Mouse (Mus musculus): ENCODE results near the gene D430041D05Rik. TPM values are rescaled to one million over a fixed set of nuclear protein-coding genes. Genes with fewer than 3 reads are reported as not detected.
"Not testable (repeated sequence)": the region's sequence is repeated elsewhere in the genome, so short reads cannot be mapped to it uniquely, and the experiment has no call there.

The D430041D05Rik gene
- total RNA-seq, 2 experiments from 2014 or later: not detected

DNA sequence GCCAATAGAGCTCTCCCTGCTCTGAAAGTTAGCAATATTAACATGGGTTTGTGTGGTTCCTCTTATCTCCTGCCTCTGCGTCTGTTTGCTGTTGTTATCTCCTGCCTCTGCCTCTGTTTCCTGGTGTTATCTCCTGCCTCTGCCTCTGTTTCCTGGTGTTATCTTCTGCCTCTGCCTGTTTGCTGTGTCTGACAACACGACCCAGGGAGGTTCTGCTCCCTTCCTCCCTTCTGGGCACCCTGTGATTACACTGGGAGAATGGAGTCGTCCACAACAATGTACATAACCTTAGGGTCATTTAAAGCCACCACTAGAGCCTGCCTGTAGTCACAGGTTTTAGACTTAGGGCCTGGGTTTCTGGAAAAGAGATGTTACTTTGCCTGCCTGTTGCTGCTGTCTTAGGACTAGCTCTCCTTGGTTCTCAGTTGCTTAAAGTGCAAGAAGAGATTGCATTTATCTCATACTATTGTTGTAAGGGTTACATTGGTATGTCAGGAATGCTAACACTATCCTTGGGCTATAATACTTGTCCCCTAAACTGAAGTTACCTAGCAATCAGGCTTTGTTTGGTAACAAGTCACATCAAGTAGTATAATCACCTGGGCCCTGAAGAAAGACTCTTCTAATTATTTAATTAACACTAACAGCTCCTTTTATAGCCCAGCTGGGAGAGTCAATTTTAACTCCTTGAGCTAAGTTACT, 312.1 kb downstream of the D430041D05Rik start:
- peak; percentile 44 for ATAC-seq (replicated peaks; ENCODE audit: poor library complexity, severe bottlenecking)

DNA sequence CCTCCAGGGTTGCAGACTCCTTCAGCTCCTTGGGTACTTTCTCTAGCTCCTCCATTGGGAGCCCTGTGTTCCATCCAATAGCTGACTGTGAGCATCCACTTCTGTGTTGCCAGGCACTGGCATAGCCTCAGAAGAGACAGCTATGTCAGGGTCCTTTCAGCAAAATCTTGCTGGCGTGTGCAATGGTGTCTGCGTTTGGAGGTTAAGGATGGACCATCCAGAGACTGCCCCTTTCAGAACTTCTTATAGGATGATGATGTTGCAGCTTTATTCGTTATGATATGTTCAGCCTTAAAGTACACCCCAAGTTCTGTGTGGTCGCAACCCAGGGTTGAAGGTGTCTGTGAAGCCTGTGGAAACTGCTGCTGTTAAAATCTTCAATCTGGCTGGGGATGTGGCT, 313.4 kb downstream of the D430041D05Rik start:
- ATAC-seq (replicated peaks; ENCODE audit: poor library complexity, severe bottlenecking): not testable (repeated sequence)

DNA sequence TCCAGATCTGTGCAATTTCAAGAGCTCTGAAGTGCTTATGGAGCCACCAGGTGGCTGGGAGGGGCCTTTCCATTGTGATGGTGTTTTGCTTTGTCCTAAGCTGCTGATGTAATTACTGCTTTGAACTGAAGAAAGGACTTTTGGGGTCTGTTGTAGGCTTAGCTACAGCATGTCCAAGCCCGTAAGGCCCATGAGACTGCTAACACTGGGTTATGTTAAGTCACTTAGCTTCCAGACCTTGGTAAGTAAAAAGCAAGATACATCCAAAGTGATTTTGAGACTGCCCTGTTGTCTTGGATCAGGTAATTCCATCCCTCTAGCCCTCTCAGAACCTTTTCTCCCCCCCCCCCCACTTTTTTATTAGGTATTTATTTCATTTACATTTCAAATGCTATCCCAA, 314.0 kb downstream of the D430041D05Rik start:
- ATAC-seq (replicated peaks; ENCODE audit: poor library complexity, severe bottlenecking): not testable (repeated sequence)

DNA sequence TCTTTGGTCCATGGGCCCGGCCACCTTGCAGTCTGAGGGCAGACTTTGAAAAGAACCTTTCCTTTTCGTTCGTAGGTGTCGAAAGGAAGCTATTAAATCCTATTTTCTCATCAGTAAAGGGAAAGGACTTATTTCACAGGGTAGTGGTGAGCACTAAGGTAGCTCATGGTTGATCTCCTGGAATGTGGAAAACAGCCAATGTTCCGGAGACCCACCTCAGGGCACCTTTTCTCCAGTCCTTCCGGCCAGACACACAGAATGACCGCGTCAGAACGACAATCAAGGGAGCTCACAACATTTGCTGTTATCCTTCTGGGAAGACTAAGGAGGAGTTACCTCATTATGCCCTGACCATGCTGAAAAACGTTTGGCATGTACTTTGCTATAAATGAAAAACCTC, 314.6 kb downstream of the D430041D05Rik start:
- ATAC-seq (replicated peaks; ENCODE audit: poor library complexity, severe bottlenecking): no peak

DNA sequence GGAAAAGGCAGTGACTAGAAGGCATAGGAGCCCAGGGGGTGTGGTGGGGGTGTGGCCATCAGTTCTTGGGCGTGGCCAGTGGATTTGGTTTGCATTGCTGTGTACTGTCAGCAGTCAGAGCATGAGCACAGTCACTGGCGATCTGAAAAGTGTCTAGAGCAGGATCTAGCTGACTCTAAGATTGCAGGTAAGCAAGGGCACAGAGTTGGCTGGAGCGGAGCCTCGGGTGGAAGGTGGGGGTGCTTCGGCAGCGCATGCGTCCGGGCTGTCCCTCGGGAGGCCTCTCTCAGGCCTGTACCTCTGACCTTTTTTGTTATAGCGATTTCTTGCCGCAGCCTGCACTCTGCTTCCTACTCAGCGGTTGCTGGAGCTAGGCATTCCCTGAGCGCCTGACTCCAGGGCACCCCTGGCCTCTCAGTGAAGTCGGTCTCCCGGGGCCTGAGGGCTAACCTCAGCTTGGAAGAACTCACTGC, 315.0 kb downstream of the D430041D05Rik start, which contains the start of gene Cd59a:
Gene Cd59a, plus strand, starts transcription at position 61 of the 473 bp plus-strand sequence.
- ATAC-seq (replicated peaks; ENCODE audit: poor library complexity, severe bottlenecking): peak; percentile 93

DNA sequence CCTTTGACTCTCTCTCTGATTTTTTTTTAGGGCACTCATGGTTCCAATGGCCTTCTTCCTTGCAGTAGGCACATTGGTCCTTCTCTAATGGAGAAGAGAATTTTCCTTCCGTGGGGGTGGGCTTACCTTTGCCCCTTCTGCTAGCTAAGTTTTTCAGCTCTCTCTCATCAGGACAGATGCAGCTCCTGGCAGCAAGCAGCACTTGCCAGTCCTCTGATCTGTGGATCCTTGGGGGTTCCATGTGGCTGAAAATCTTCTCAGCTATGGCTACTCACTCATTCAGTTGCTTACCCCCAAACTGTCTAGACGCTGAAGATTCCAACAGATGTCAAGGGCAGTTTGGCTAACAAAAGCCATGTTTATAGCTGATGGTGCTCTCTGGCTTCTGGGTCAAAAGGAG, 317.5 kb downstream of the D430041D05Rik start:
- no peak for ATAC-seq (replicated peaks; ENCODE audit: poor library complexity, severe bottlenecking)

Other genes with a start within 250 kb of the D430041D05Rik start
- gene Hipk3, start 83.4 kb upstream of the D430041D05Rik start, total RNA-seq (2014; fragmentation: Nextera tagmentation): 36.0 and 40.5 TPM in 2 replicates
- 35.9 and 41.3 TPM in 2 replicates for gene Hipk3, start 83.4 kb upstream of the D430041D05Rik start, total RNA-seq (2017)
- gene Cstf3, start 179.5 kb upstream of the D430041D05Rik start, total RNA-seq (2014; fragmentation: Nextera tagmentation): 54.8 and 64.6 TPM in 2 replicates
- gene Cstf3, start 179.5 kb upstream of the D430041D05Rik start, total RNA-seq (2017): 20.0 and 20.6 TPM in 2 replicates

Data from granulocyte monocyte progenitor cell, adult 5-6 weeks (primary cell).